Mouse (Mus musculus) embryo, embryonic 10 days (tissue): ENCODE measurements around the gene Wdcp.
"Not testable (repeated sequence)": the region's sequence is repeated elsewhere in the genome, so short reads cannot be mapped to it uniquely, and the experiment has no call there.

Source experiments
- DNase-seq: peaks from one replicate; pipeline ENCODE4 v3.0.0-alpha.2; 2015; ENCODE audit warnings: low spot score

The Wdcp gene

GRCm38 (mm10) chr12:4871260-4871659, 28.2 kb downstream of the Wdcp start:
- no peak for DNase-seq

GRCm38 (mm10) chr12:4872273-4872672, 29.2 kb downstream of the Wdcp start:
- DNase-seq = no peak

- no peak for DNase-seq
Measured at GRCm38 (mm10) chr12:4872983-4873477, 29.9 kb downstream of the Wdcp start.

GRCm38 (mm10) chr12:4873531-4873930, 30.4 kb downstream of the Wdcp start:
- no peak for DNase-seq

- peak; percentile 83 for DNase-seq
Measured at GRCm38 (mm10) chr12:4874161-4874927, 31.2 kb downstream of the Wdcp start, which contains the start of gene Mfsd2b. TSS of gene Mfsd2b (minus strand) at chr12:4874359.

GRCm38 (mm10) chr12:4875623-4876022, 32.5 kb downstream of the Wdcp start:
- DNase-seq = no peak

GRCm38 (mm10) chr12:4878296-4878783, 35.2 kb downstream of the Wdcp start:
- DNase-seq = no peak

- no peak for DNase-seq
Measured at GRCm38 (mm10) chr12:4879048-4879447, 35.9 kb downstream of the Wdcp start.

GRCm38 (mm10) chr12:4882086-4882485, 39.0 kb downstream of the Wdcp start:
- no peak for DNase-seq

GRCm38 (mm10) chr12:4885062-4885461, 42.0 kb downstream of the Wdcp start:
- no peak for DNase-seq

- DNase-seq = not testable (repeated sequence)
Measured at GRCm38 (mm10) chr12:4886581-4886980, 43.5 kb downstream of the Wdcp start.

GRCm38 (mm10) chr12:4888739-4889138, 45.6 kb downstream of the Wdcp start:
- no peak for DNase-seq

GRCm38 (mm10) chr12:4889251-4889650, 46.1 kb downstream of the Wdcp start:
- DNase-seq = no peak

GRCm38 (mm10) chr12:4889891-4890290, 46.8 kb downstream of the Wdcp start:
- no peak for DNase-seq

- DNase-seq = no peak
Measured at GRCm38 (mm10) chr12:4898024-4898423, 54.9 kb downstream of the Wdcp start.

GRCm38 (mm10) chr12:4905946-4906345, 62.8 kb downstream of the Wdcp start:
- DNase-seq = no peak

GRCm38 (mm10) chr12:4906476-4906875, 63.4 kb downstream of the Wdcp start:
- DNase-seq = no peak

- peak; percentile 86 for DNase-seq
Measured at GRCm38 (mm10) chr12:4906951-4907906, 64.1 kb downstream of the Wdcp start, which contains the start of gene Ubxn2a. TSS of gene Ubxn2a (minus strand) at chr12:4907705.

GRCm38 (mm10) chr12:4908391-4908790, 65.3 kb downstream of the Wdcp start:
- DNase-seq = no peak
